Mouse (Mus musculus) midbrain, embryonic 16.5 days (tissue): ENCODE data around the gene Rnf215. TPM values are rescaled to one million over a fixed set of nuclear protein-coding genes. Genes with fewer than 3 reads are reported as not detected.
A peak's percentile ranks its signal among the peaks of the same experiment; 100 is the strongest.

Experiments used
- ATAC-seq: fragments of 200-750 bp; cut with Nextera tagmentation; 2 replicates; pipeline ENCODE4 v1.8.0; 2017; ENCODE audit warnings: moderate TSS enrichment
- H3K27ac ChIP-seq: fragments of 300-500 bp; sonication (generic); 2 replicates; pipeline ENCODE4 v1.5.1; 2014; ENCODE audit warnings: mild to moderate bottlenecking, low read length, mixed read lengths
- H3K27me3 ChIP-seq: fragments of 300-500 bp; sonication (generic); 2 replicates; pipeline ENCODE4 v1.6.1; 2014; ENCODE audit warnings: low read depth, low read length, mixed read lengths; ENCODE audit not compliant: control insufficient read depth, insufficient read depth
- H3K36me3 ChIP-seq: fragments of 300-500 bp; sonication (generic); 2 replicates; pipeline ENCODE4 v1.6.1; 2014; ENCODE audit warnings: mild to moderate bottlenecking, low read length, moderate library complexity, mixed read lengths; ENCODE audit not compliant: control insufficient read depth, insufficient read depth
- H3K4me1 ChIP-seq: fragments of 300-500 bp; sonication (generic); 2 replicates; pipeline ENCODE4 v1.6.1; 2014; ENCODE audit warnings: mild to moderate bottlenecking, low read length, mixed read lengths; ENCODE audit not compliant: control insufficient read depth, insufficient read depth
- H3K4me2 ChIP-seq: fragments of 300-500 bp; sonication (generic); 2 replicates; pipeline ENCODE4 v1.6.1; 2014; ENCODE audit warnings: mild to moderate bottlenecking, low read length, mixed read lengths
- H3K4me3 ChIP-seq: fragments of 300-500 bp; sonication (generic); 2 replicates; pipeline ENCODE4 v1.5.1; 2014; ENCODE audit warnings: low read depth, mild to moderate bottlenecking, low read length, moderate library complexity, mixed read lengths
- H3K9ac ChIP-seq: fragments of 300-500 bp; sonication (generic); 2 replicates; pipeline ENCODE4 v1.6.1; 2014; ENCODE audit warnings: low read depth, low read length, mixed read lengths
- H3K9me3 ChIP-seq: fragments of 300-500 bp; sonication (generic); replicated peaks from 2 replicates; pipeline ENCODE4 v1.6.1; 2014; ENCODE audit warnings: mild to moderate bottlenecking, low read length, mixed read lengths; ENCODE audit not compliant: control insufficient read depth, poor library complexity, severe bottlenecking
- WGBS: fragments of 180-500 bp; shearing (Covaris S2); extraction: QIAGEN DNeasy Blood & Tissue Kit; methylation state at CpG from one replicate; pipeline ENCODE4 v1.1.7; 2014; 5-methylcytosine and 5-hydroxymethylcytosine counted together
- polyA plus RNA-seq: library from polyadenylated mRNA; unstranded; fragments of >200 nt; fragmentation: Nextera tagmentation; extraction: Ambion mirVana; gene quantifications from 2 replicates; pipeline ENCODE4 v1.2.1, GENCODE M21; 2015

The Rnf215 gene
- 52.0 and 53.6 TPM in 2 replicates for polyA plus RNA-seq

DNA sequence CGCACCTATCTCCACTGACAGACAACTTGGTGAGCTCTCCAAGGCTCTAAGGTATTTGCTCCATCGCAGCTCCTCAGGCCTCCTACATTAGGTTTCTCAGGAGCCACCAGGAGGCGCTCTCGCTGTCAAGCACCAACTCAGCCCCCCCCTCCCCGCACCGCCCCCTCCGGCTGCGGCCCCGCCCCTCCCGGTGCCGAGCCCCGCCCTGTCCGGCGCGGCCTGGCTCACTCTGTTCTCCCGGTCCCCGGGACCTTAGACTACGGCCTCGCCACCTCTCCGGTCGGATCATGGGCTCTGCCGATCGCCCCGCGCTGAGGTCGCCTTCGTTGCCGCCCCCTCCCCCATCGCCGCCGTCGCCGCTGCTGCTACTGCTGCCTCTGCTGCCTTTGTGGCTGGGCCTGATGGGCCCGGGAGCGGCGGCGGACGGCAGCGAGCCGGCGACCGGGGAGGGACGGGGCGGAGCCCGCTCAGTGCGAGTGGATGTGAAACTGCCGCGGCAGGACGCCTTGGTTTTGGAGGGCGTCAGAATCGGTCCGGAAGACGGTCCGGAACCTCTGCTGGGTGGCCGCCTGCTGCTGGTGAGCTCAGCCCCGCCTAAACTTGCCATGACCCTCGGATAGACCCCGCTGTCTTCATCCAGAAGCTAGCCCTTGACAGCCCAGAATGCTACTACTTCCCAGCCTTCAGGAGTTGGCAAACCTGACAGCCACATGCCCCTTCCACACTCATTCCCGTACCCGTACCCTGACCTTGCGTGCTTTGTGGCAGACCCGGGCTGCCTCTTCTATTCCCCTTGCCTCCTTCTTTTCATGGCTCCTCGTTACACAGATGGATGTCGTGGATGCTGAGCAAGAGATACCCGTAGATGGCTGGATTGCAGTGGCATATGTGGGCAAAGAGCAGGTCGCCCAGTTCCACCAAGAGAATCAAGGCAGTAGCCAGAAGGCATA lies at the start of gene Rnf215:
Rnf215 (plus strand) TSS at position 217 of the 950 bp plus-strand sequence.
- 1% methylated on average over 58 of the region's 66 CpGs for WGBS

GRCm38 (mm10) chr11:4086246-4086645 lies 48.8 kb upstream of the Rnf215 start:
- no peak overlapping the region for H3K9ac ChIP-seq
- H3K4me2 ChIP-seq = no peak overlapping the region
- no peak overlapping the region for H3K4me3 ChIP-seq
- H3K36me3 ChIP-seq = peaks cover 5% of the 10 kb centered on the region
- no peaks in the 10 kb centered on the region for H3K27me3 ChIP-seq
- no peak for ATAC-seq
- 36% methylated on average over 1 of the region's 1 CpGs for WGBS
- no peaks in the 10 kb centered on the region for H3K9me3 ChIP-seq
- H3K27ac ChIP-seq = no peak overlapping the region
- H3K4me1 ChIP-seq = no peaks in the 10 kb centered on the region

More for the DNA sequence above, at the start of gene Rnf215:
- peaks cover 22% of the 10 kb centered on the region for H3K4me1 ChIP-seq
- H3K27me3 ChIP-seq = no peaks in the 10 kb centered on the region
- H3K4me2 ChIP-seq = peak within 1 kb of the TSS; percentile 90
- H3K9me3 ChIP-seq = no peaks in the 10 kb centered on the region
- peak within 1 kb of the TSS; percentile 95 for H3K27ac ChIP-seq
- peaks cover 13% of the 10 kb centered on the region for H3K36me3 ChIP-seq
- peak within 1 kb of the TSS; percentile 99 for H3K9ac ChIP-seq
- peak; percentile 89 for ATAC-seq
- H3K4me3 ChIP-seq = peak within 1 kb of the TSS; percentile 88

DNA sequence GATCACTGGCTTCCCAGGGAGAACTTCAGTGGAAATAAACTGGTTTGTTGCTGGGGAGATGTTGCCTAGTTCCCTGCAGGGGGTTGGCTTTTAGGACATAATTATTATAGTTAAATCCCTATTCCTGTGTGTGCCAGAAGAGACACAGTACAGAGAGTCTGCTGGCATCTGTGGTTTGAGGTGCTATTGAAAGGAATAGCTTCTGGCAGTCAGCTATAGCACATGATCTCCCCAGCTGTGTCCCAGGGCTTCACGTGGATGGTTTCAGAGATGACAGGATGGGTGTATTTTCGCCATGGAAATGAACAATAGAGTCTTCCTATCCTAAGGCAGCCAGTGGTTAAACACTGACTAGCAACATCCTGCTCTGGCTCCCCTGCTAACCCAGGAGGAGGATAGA lies 47.7 kb upstream of the Rnf215 start:
- ATAC-seq = 0 out of 2 replicates have a peak, but pooled peaks have one; percentile 8
- no peaks in the 10 kb centered on the region for H3K9me3 ChIP-seq

DNA sequence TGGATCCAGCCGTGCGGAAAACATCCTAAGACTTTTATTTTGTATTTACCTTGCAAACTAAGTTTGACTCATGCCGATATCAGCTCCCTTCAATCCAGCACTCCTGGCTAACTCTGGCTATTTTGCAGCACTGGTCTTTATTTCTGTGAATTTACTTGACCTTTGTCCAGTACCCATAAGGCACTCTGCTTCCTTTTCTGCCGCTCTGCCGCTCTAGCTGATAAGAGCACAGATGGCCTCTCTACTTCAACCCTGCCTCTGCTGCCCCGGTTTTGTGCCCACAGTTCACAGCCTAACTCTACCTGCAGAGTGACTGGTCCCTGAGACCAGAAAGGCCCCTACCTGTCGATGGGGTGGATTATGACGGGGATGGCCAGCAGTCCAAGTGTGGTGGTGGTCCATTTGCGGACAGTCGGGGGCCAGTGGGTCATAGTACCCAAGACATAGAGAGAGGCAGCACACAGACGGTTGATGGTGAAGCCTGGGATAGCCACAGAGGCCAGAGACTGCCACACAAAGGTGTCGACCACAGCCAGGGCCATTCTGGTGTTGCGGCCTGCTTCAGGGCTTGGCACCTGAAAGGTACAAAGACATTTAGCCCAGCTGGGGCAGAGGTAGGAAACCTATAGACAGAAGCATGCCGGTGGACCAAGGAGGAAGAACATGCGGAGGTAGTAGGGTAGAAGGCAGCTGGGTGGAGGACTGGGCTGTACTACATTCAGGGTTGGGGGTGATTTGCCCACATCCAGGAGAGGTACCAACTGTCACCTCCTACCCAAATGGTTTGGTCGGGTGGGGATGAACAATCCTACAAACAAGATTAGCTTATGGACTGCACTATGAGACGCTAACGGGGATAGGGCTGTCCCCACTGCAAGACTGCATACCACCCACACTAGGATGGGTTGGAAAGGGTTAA lies 41.3 kb upstream of the Rnf215 start:
- WGBS = 85% methylated on average over 18 of the region's 18 CpGs
- H3K36me3 ChIP-seq = peaks cover 12% of the 10 kb centered on the region
- peaks cover 24% of the 10 kb centered on the region for H3K4me1 ChIP-seq
- no peak overlapping the region for H3K27ac ChIP-seq
- H3K9ac ChIP-seq = no peak overlapping the region
- peak overlapping the region; percentile 96 for H3K4me2 ChIP-seq
- no peak for ATAC-seq
- no peaks in the 10 kb centered on the region for H3K9me3 ChIP-seq
- no peaks in the 10 kb centered on the region for H3K27me3 ChIP-seq
- peak overlapping the region; percentile 55 for H3K4me3 ChIP-seq

More for the DNA sequence above, 47.7 kb upstream of the Rnf215 start:
- H3K4me1 ChIP-seq = no peaks in the 10 kb centered on the region
- no peak overlapping the region for H3K27ac ChIP-seq
- no peak overlapping the region for H3K4me3 ChIP-seq
- no peak overlapping the region for H3K9ac ChIP-seq
- H3K36me3 ChIP-seq = peaks cover 12% of the 10 kb centered on the region
- H3K27me3 ChIP-seq = no peaks in the 10 kb centered on the region
- no peak overlapping the region for H3K4me2 ChIP-seq
- WGBS = 40% methylated on average over 2 of the region's 2 CpGs

DNA sequence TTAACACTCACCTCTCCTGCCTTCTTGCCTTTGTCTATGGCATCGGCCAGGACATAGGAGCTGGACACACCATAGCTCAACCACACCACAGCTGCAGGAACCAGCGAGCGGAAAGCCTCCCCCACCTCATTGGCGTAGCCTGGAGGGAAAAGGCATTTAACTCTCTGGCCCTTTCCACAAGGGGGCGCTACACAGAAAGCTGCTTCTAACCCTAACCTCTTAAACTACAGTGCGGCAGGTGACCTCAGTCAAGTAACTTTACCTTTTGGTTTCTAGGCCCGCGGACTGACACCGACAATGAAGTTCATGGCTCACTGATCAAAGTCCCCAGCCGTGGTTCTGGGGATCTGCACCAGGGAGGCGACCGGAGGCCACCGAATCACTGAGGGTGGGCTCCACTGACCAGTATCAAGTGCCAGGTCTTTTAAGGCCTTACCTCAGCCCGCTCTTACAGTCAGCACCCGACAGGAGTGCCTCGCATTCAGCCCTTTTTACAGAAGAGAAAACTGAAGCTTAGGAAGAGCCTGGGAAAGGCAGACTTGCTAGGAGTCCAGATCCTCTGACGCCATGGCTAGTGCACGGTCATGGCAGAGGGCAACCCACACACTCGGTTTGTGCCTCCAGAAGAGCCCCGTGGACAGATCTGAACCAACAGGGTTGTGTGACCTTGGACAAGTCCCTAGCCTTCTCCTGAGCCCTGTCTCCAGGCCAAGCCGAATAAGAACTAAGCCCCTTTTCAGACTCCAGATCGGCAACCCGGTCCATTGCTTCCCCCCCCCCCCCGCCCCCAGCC lies 40.4 kb upstream of the Rnf215 start:
- H3K9me3 ChIP-seq = no peaks in the 10 kb centered on the region
- 7% methylated on average over 23 of the region's 24 CpGs for WGBS
- H3K4me3 ChIP-seq = peak overlapping the region; percentile 55
- peak overlapping the region; percentile 96 for H3K4me2 ChIP-seq
- peaks cover 24% of the 10 kb centered on the region for H3K4me1 ChIP-seq
- no peaks in the 10 kb centered on the region for H3K27me3 ChIP-seq
- no peak for ATAC-seq
- H3K27ac ChIP-seq = peak overlapping the region; percentile 69
- peaks cover 12% of the 10 kb centered on the region for H3K36me3 ChIP-seq
- peak overlapping the region; percentile 68 for H3K9ac ChIP-seq

GRCm38 (mm10) chr11:4095171-4096053 lies 39.6 kb upstream of the Rnf215 start, which contains the start of gene Mtfp1:
TSS of gene Mtfp1 (minus strand) at chr11:4095445.
- Histone ChIP-seq H3K27me3 (no peaks in the 10 kb centered on the region), H3K27ac (peak within 1 kb of the TSS; percentile 87), H3K4me2 (peak within 1 kb of the TSS; percentile 96), H3K9me3 (no peaks in the 10 kb centered on the region), H3K36me3 (peaks cover 12% of the 10 kb centered on the region), H3K4me3 (peak within 1 kb of the TSS; percentile 55), H3K4me1 (peaks cover 24% of the 10 kb centered on the region), H3K9ac (peak within 1 kb of the TSS; percentile 68)
- ATAC-seq = no peak
- WGBS = 6% methylated on average over 34 of the region's 34 CpGs

DNA sequence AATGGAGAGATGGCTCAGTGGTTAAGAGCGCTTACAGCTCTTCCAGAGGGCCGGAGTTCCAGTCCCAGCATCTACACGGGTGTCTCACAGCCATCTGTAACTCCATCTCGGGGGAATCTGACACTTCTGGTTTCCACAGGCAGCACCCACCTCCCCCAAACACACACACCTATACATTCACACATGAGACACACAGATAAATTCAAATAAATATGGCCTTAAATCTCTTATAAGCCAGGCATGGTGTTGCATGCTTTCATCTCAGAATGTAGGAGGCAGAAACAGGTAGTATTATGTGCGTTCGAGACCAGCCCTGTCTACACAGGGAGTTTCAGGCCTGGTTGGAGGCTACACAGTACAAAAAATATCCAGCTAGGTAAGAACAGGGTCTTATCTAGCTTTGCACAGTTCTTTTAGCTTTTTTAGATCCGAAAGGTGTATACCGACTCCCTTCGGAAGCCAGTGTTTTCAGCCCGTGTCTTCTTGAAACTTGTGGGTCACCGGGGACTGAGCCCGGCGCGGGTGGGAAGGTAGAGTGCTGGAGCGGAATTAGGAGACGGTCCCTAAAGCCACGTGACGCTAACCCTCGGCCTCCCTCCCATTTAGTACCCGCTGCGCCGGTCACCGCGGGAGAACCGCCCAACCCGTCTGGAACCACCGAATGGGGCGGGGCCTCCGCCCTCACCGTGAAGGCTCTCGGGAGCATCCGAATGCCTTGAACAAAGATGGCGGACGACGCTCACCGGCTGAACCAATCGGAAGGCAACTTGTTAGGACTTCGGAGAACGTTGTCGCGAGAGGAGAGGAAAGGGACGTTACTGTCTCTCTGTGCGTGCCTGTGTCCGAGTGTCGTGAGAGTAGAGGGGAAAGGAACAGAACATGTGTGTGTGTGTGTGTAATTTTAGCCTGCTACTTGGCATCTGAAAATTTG lies 38.7 kb upstream of the Rnf215 start:
- no peaks in the 10 kb centered on the region for H3K27me3 ChIP-seq
- H3K4me1 ChIP-seq = peaks cover 24% of the 10 kb centered on the region
- 3% methylated on average over 45 of the region's 45 CpGs for WGBS
- peak overlapping the region; percentile 42 for H3K4me3 ChIP-seq
- peaks cover 6% of the 10 kb centered on the region for H3K36me3 ChIP-seq
- no peaks in the 10 kb centered on the region for H3K9me3 ChIP-seq
- H3K27ac ChIP-seq = peak overlapping the region; percentile 87
- H3K9ac ChIP-seq = peak overlapping the region; percentile 82
- ATAC-seq = peak; percentile 95
- H3K4me2 ChIP-seq = peak overlapping the region; percentile 96
